ENCODE assay signal across 8 mouse cellular contexts in genomic region chr6:87589718-87590393, GRCm38 (mm10). TPM values are rescaled to one million over a fixed set of nuclear protein-coding genes. Genes with fewer than 3 reads are reported as not detected.
DNase-seq lines count a peak whose midpoint lies in the region; ATAC-seq and TF ChIP-seq lines count a peak whose summit lies in the region.

No protein-coding gene starts in this region.

- 19% methylated on average over 11 of the region's 12 CpGs for WGBS in heart, embryonic 14.5 days
- 15% methylated on average over 12 of the region's 12 CpGs for WGBS in limb, embryonic 12.5 days
- 16% methylated on average over 12 of the region's 12 CpGs for WGBS in neural tube, embryonic 13.5 days

- intact Hi-C loops in left cerebral cortex, postnatal 25 days (cut with DNase I): no loop called here

- no peak overlapping the region for H3K27ac ChIP-seq in heart, embryonic 14.5 days (replicated peaks in 1 of 2; ENCODE audit: control insufficient read depth in 1 of 2, insufficient read depth in 1 of 2, low read depth in 2 of 2, low read length in 2 of 2)
- H3K27ac ChIP-seq in embryonic fibroblast, embryonic 13.5 days (ENCODE audit: insufficient read depth, low read length): no peak overlapping the region
- no peak overlapping the region for H3K27ac ChIP-seq in limb, embryonic 12.5 days
- 0 out of 2 replicates have a peak overlapping the region, but pooled peaks have one; percentile 0 for H3K27ac ChIP-seq in neural tube, embryonic 13.5 days (replicated peaks)

- no peak for TF ChIP-seq POLR2A in embryonic fibroblast, embryonic 13.5 days (IDR thresholded peaks at IDR 0.05; ENCODE audit: low read depth, low read length)

- peaks cover 43% of the 10 kb centered on the region for H3K27me3 ChIP-seq in heart, embryonic 14.5 days (ENCODE audit: control insufficient read depth, insufficient read depth, low read length)
- H3K27me3 ChIP-seq in limb, embryonic 12.5 days: peaks cover 31% of the 10 kb centered on the region
- H3K27me3 ChIP-seq in neural tube, embryonic 13.5 days: peaks cover 20% of the 10 kb centered on the region

- no peak for DNase-seq in heart, adult 18-20 months
- DNase-seq in gastrocnemius, postnatal 25 days: no peak
- DNase-seq in left cerebral cortex, postnatal 25 days (ENCODE audit: low spot score in 2 of 2): no peak
- no peak for DNase-seq in ovary, postnatal 36 days (ENCODE audit: low spot score)

- H3K9me3 ChIP-seq in heart, embryonic 14.5 days (ENCODE audit: control insufficient read depth, low read length): no peaks in the 10 kb centered on the region
- H3K9me3 ChIP-seq in limb, embryonic 12.5 days: no peaks in the 10 kb centered on the region
- H3K9me3 ChIP-seq in neural tube, embryonic 13.5 days: no peaks in the 10 kb centered on the region

- peak overlapping the region; percentile 60 for H3K9ac ChIP-seq in heart, embryonic 14.5 days (ENCODE audit: low read length)
- peak overlapping the region; percentile 34 for H3K9ac ChIP-seq in limb, embryonic 12.5 days (replicated peaks)
- peak overlapping the region; percentile 71 for H3K9ac ChIP-seq in neural tube, embryonic 13.5 days

- peak overlapping the region; percentile 49 to 64 for H3K4me3 ChIP-seq in heart, embryonic 14.5 days (ENCODE audit: control insufficient read depth in 1 of 2, insufficient read depth in 1 of 2, low read depth in 1 of 2, low read length in 2 of 2)
- peak overlapping the region; percentile 46 for H3K4me3 ChIP-seq in embryonic fibroblast, embryonic 13.5 days (ENCODE audit: insufficient read depth, low read length)
- H3K4me3 ChIP-seq in limb, embryonic 12.5 days (replicated peaks): peak overlapping the region; percentile 54
- peak overlapping the region; percentile 45 for H3K4me3 ChIP-seq in neural tube, embryonic 13.5 days

- 0 out of 2 replicates have a peak, but pooled peaks have one; percentile 18 for ATAC-seq in heart, embryonic 14.5 days (ENCODE audit: insufficient number of reproducible peaks, insufficient read depth, low FRiP score, low read depth)
- peak; percentile 32; the same call in 1 of the 2 replicates for ATAC-seq in limb, embryonic 12.5 days (ENCODE audit: insufficient number of reproducible peaks, insufficient read depth, low FRiP score, low TSS enrichment, low read depth)
- peak; percentile 34; the same call in 1 of the 2 replicates for ATAC-seq in neural tube, embryonic 13.5 days (ENCODE audit: low read depth)

- TF ChIP-seq CTCF in embryonic fibroblast, embryonic 13.5 days (IDR thresholded peaks at IDR 0.05; ENCODE audit: borderline replicate concordance, insufficient read depth, low read length): no peak

- peaks cover 7 to 14% of the 10 kb centered on the region in 2 experiments; a peak in 3 of 4 replicates for H3K4me1 ChIP-seq in heart, embryonic 14.5 days (ENCODE audit: control insufficient read depth in 2 of 2, insufficient read depth in 2 of 2, low read length in 2 of 2)
- no peaks in the 10 kb centered on the region for H3K4me1 ChIP-seq in embryonic fibroblast, embryonic 13.5 days (ENCODE audit: control insufficient read depth, insufficient read depth, low read length)
- peaks cover 13% of the 10 kb centered on the region for H3K4me1 ChIP-seq in limb, embryonic 12.5 days (replicated peaks)
- peaks cover 37% of the 10 kb centered on the region for H3K4me1 ChIP-seq in neural tube, embryonic 13.5 days (replicated peaks)

- H3K36me3 ChIP-seq in heart, embryonic 14.5 days (ENCODE audit: control insufficient read depth, insufficient read depth, low read length): no peaks in the 10 kb centered on the region
- no peaks in the 10 kb centered on the region for H3K36me3 ChIP-seq in limb, embryonic 12.5 days
- H3K36me3 ChIP-seq in neural tube, embryonic 13.5 days: no peaks in the 10 kb centered on the region

- H3K4me2 ChIP-seq in heart, embryonic 14.5 days (ENCODE audit: low read length): peak overlapping the region; percentile 74
- H3K4me2 ChIP-seq in limb, embryonic 12.5 days: peak overlapping the region; percentile 90
- peak overlapping the region; percentile 93 for H3K4me2 ChIP-seq in neural tube, embryonic 13.5 days

RNA-seq across cellular contexts. Expression of gene Prokr1, which starts 0.7 kb away (rescaled TPM):
- 1.2 and 1.5 TPM in 2 replicates for polyA plus RNA-seq in heart, embryonic 14.5 days (2014; fragmentation: Nextera tagmentation; extraction: Ambion mirVana)
- total RNA-seq in heart, adult 18-20 months (2021): under 1 TPM; 0.46 to 0.69 TPM
- polyA plus RNA-seq in embryonic fibroblast, embryonic 13.5 days (2011; ENCODE audit: insufficient read length, low read depth, missing spikeins): 0.47 and 3.3 TPM in 2 replicates
- 1.7 TPM in 2 replicates for polyA plus RNA-seq in limb, embryonic 12.5 days (2016; fragmentation: Nextera tagmentation; extraction: Ambion mirVana)
- 5.3 and 5.7 TPM in 2 replicates for polyA plus RNA-seq in neural tube, embryonic 13.5 days (2015; fragmentation: Nextera tagmentation; extraction: Ambion mirVana)
- 1 to 10 TPM; 2.1 to 2.3 TPM for total RNA-seq in gastrocnemius, postnatal 25 days (2021)
- total RNA-seq in left cerebral cortex, postnatal 25 days (2021): under 1 TPM; 0.16 to 0.23 TPM

RNA-seq across cellular contexts. Expression of gene Arhgap25, which starts 56.8 kb away (rescaled TPM):
- 3.9 and 4.3 TPM in 2 replicates for polyA plus RNA-seq in heart, embryonic 14.5 days (2014; fragmentation: Nextera tagmentation; extraction: Ambion mirVana)
- 1 to 10 TPM; 4.5 to 4.7 TPM for total RNA-seq in heart, adult 18-20 months (2021)
- 0.42 TPM in 1 of 2 replicates, not detected in the other for polyA plus RNA-seq in embryonic fibroblast, embryonic 13.5 days (2011; ENCODE audit: insufficient read length, low read depth, missing spikeins)
- 2.8 and 4.0 TPM in 2 replicates for polyA plus RNA-seq in limb, embryonic 12.5 days (2016; fragmentation: Nextera tagmentation; extraction: Ambion mirVana)
- polyA plus RNA-seq in neural tube, embryonic 13.5 days (2015; fragmentation: Nextera tagmentation; extraction: Ambion mirVana): 4.9 TPM in 2 replicates
- total RNA-seq in gastrocnemius, postnatal 25 days (2021): 1 to 10 TPM in 1 of 2 experiments, under 1 TPM in 1; 0.82 to 1.3 TPM
- 10 to 100 TPM in 1 of 2 experiments, 1 to 10 TPM in 1; 7.3 to 10.7 TPM for total RNA-seq in left cerebral cortex, postnatal 25 days (2021)
